Mouse (Mus musculus) right cerebral cortex, adult 18-20 months (tissue): ENCODE results near the gene St6gal1.

ENCODE experiments used
- DNase-seq: peaks from one replicate; pipeline ENCODE4 v3.0.0; 2022; ENCODE audit warnings: mixed read lengths

The St6gal1 gene

DNA sequence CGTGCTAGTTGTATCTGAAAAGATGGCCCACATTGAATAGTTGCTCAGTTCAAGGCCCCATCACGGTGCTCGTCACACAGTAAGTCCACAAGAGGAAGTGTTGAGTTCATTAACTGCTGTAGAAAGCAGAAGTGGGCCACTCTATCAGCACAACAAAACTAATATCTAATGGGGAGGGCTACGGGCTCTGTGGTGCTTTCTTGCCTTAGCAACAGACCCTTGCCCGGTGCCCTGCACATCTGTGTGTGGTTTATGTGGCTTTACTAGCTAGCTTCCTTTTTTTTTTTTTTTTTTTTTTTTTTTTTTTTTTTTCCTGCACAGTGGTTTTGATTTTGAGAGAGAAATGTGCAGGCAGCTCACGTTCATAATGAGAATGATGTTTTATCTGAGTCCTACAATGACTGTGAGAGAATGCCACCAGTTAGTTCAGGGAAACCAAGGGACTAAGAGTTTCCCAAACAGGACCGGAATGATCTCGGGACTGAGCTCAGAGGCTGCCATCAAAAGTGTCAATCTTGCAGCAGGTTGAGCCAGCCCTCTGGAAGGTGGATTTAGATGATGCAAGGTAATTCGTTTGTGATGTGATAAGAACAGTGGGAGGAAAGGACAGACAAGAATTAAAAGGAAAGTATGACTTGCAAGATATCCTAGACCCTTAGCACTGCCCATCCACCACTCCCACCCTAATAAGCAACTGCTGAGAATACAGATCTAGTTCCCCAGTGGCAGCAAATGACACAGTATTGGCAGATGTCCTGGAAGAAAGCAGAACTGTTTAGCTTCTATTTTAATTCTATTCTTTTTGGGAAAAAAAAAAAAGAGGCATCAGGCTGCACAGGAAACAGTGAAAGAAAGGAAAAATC is 55.6 kb downstream of the St6gal1 start:
- DNase-seq: no peak

DNA sequence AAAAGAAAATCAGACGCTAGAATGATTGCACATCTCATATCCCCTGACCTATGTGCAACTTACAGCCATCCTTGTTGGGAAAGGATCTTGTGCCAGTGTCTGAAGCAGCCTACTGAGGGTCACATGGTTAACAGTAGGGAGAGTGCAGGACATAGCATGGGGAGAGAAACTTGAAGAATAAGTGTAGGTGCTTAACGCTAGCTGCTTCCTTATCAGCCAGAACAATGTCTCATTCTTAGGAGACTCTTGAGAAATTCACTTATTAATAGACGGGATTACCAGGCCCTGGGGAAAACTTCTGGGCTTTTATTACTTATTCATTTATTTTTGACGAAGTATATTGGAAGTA is 56.2 kb downstream of the St6gal1 start:
- no peak for DNase-seq

DNA sequence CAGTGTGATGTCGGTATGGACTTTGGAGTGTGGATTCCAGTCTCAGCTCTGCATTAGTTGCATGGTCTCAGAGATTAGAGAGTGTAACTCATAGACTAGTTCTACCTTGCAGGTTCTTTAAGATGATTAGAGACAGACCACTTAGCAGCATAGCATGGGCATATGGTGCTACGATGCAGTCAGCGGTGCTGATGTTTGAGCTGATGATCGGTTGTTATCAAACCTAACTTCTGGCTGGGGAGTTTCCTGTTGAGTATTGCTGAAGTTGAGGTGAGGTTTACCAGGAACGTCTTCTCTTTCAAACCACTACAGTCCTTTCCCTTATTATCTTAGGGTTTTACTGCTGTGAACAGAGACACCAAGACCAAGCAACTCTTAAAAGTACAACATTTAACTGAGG is 57.7 kb downstream of the St6gal1 start:
- no peak for DNase-seq

DNA sequence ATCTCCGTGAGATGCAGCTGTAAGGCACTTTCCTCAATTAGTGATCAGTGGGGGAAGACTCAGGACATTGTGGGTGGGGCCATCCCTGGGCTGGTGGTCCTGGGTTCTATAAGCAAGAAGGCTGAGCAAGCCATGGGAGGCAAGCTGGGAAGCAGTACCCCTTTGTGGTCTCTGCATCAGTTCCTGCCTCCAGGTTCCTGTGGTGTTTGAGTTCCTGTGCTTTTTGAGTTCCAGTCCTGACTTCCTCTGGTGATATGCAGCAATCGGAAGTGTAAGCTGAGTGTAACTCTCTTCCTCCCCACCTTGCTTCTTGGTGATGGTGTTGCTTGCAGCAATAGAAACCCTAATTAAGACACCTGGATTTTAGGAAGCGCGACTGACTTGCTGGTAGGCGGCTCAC is 58.4 kb downstream of the St6gal1 start:
- DNase-seq: no peak

DNA sequence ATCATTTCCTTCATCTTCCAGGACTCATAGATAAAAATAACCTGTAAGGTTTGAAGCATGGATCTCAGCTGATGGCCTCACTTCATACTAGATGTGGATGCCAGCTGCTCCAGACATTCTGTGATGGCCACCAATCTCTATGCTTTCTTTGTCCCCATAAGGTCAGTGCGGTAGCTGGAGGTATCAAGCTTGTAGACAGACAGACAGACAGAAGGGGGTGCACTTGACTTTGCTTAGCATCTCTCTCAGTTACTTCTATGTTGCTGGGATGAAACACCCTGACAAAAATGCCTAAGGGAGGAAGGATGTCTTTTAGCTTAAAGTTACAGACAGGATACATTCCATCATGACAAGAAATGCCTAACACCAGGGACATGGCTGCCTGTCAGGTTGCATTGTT is 59.1 kb downstream of the St6gal1 start:
- DNase-seq: no peak

DNA sequence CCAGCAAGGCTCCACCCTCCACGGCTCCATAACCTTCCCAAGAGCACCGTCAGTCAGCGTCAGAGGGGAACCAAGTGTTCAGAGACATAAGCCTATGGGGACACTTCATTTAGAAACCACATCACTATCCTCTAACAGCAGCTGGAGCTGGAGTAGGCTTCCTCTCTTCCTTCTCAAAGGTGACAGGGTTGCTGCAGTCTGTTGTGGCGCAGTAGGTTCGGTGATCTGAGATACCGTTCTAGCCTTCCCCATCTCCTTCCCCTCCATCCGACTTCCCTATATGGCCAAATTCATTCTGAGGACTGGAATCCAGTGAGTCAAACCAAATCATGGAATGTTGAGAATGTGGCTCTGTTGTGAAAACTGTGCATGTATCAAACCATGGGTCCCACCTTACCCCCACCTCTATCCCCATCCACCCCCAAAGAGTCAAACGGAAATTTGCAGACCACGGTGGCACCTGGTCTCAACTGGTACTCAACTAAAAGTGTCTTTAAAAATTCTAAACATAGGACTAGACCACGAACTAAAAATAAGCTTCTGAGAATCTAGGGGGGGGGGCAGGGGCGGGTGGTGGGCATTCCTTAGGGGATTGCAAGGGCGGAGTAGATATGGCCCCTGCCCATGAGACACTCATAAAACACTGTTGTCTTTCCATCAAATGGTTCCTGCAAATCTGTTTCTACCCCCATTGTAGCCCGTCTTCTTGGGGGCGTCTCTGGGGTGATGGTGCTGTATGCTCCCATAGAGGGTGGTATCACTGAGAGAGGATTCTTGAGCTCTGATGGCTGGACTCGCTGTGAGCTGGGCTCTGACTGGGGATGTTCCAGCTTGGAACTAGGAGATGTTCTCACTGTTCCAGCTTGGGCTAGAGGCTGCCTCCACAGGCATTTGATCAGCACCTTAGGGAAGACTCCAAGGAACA is 60.2 kb downstream of the St6gal1 start:
- DNase-seq: no peak

DNA sequence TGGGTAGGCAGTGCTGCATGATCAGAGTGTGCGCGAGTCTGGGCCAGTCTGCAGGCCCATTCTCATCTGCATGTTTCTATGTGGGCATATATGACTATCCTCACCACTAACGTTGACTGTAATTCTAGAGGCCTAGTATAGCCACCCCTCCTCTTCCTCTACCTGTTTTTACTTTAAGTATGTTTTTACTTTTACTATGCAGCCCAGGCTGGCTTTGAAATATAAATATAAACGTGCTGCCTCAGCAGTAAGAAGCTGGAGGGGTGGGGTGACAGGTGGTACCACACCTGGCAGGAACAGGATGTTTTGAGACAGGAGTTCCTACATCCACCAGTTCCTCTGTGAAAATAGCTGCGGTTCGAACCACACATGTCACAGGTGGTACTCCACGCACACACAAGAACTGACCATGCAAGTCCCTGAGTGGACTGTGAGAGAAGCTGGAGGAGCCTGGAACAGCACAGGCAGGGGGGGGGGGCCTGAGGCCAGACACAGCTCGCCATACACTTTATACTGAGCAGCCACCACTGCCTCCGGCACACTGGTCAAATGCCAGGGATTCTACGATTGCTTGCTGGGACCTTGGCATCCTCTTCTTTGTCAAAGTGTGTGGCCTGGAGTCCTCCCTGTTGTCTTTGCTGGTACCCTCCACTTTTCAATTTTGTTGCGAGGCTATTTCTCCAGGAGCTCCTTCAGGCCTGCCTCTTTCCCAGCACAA is 62.0 kb downstream of the St6gal1 start:
- DNase-seq: no peak

DNA sequence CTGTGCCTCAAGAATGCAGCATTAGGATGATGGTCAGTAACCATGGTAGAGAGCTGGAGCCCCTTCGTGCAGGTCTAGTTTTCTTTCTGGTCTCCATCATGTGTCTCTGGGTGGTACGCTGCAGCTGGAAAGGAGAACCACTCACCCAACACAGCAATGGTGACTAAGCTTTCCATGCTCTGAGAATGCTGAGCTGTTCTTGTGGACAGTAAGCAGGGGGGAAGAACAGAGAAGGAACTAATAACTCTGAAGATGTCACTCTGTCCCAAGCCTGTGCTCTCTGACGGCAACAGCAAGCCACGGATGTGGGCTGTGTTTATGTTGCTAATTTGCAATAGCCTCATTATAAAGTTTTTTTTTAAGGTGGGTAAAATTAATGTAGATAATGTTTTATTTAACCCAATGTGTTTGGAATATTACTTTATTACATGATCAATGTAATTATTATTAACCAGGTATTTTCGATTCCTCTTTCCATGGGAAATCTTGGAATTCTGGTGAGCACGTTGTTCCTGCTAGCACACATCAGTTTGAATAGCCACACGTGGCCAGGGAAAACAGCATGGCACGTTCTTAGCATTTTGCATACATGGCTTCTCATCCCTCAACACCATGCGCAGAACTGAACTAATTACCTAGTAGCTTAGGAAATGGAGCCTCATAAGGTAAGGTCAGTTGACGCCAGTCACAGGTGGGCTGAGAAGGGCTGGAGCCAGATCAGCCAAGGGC is 62.9 kb downstream of the St6gal1 start:
- no peak for DNase-seq

DNA sequence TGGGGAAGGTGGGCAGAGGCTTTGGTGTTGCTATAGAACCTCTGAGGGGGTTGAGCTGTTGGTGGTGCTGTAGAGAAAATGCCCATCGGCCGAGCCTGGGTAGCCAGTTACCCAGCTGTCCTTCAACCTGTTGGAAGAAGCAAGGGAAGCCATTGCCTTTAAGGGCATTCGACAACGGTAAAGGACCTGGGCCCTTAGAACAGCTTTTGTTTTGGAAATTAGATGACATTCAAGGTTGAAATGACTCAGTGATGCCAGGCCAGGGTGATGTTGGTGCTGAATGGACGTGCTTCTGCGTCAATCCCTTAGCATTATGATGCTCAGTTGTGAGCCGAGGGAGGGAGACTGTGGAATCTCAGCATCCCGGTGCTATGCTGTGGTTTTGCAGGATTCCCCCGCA is 63.6 kb downstream of the St6gal1 start:
- DNase-seq: no peak

DNA sequence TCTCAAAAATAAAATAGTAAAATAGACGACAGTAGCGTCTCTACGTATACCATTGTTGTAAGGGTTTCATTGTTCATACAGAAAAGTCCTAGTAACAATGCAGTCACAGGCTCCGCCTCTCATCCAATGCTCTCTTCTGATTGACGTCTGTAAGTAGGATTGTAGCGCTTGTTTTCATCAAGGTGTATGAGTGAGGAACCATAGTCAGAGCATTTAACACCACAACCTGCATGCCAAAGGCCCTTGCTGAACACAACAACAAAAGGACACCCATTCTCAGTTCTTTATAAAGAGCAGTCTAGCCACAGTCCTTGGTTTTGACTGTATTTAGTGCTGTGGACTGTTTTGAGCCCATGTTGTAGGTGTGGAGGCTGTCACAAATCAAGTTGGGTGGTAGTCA is 64.9 kb downstream of the St6gal1 start:
- DNase-seq: no peak

DNA sequence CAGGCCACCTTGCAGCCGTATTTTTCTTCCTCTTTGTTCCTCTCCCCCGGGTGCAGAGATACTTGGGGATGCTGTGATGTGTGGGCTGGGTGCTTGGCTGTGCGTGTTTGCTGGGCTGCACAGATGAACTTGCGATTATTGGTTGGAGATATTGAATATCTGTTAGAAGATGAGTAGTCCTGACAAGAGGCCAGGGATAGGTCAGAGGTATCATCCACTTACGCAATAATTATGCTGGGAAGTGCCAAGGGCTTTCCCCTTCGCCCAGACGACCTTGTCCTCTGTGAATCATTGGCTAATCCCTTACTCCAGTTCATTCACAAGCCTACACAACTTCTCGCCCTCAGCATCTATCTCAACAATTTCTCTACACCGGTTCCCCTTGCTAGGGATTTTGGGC is 65.6 kb downstream of the St6gal1 start:
- no peak for DNase-seq

DNA sequence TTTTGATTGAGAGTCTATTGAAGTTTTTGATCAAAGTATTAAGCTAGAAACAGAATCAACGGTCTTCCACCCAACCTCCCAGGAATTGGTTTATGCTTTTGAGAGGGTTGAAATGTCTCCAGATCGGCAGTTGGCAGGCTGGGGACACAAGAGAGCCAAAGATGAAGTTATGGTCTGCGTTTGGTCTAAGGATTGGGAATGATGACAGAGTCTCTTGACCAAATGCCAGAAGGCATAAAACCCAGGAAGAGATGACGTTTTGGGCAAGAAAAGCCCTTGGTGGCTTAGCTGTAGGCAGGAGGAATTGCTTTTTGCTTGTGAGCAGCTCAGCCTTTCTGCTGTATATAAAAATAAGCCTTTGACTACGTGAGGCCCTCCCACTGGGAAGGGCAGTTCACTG is 67.0 kb downstream of the St6gal1 start:
- DNase-seq: no peak

DNA sequence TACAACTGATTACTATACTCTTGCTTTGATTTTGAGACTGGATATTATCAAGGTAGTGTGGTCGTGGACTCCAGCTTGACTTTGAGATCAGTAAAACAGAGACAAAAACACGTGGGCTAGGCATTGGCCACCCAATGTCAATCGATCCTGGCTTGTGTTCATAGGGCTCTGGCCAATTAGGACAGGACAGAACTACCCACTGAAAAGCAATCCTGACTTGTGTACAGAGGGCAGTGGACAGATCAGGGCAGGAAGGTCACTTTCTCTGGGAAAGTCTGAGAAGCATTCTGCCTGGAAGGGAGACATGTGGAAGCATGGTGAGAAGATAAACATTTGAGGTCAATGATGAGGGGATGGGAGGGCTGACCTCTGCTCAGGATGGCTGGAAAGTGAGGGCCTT is 69.7 kb downstream of the St6gal1 start:
- DNase-seq: no peak

DNA sequence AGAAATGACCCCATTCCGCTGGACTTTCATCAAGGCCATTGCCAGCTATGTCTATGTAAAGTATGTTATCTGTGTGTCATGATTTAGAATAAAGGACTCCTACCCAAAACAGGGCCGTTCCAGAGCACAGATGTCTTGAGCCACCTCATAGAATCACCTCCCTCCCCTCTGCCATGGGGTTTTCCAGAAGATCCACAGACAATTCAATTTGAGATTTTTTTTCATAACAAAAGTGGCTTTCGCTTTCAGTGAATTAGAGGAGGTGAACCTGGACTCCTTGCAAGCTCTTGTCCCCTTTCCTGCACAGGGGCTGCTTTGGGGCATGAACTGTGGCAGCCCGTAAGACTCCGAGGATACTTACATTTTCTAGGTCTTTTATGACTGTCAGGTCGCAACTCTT is 70.2 kb downstream of the St6gal1 start:
- DNase-seq: no peak

DNA sequence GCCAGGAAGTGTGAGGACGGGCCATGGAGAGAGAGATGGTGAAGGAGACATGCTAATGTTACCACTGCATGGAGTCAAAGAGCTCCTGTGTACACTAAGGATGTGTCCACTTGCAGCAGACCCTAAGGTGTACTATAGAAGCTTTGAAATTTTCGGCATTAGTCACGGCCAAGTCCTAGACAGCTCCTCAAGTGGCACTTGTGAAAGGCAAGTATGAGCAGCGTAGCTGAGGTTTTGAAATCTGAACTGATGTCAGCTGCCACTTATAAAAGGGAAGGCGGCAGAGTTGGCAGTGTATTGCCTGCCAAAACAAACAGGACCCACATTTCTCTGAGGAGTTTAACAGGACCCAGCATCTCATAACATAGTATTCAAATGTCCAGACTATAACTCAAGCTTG is 71.2 kb downstream of the St6gal1 start:
- DNase-seq: no peak

DNA sequence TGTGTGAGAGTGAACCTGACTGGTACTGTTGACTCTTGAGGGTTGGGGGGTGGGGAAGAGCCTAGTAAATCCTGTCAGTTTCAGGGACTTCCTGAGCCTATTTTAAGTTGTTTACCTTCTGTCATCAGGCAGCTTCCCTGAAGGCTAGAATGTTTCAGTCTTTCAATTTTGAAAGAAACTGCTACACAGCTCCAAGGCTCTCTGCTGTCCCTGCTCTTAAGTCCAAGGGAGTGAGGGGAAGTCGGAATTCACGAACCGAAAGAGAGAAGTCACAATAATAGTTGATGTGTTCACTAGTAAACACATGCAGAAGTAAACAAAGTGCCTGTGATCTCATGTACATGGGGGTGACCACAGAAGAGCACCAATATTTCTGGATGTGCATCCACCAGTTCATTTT is 72.2 kb downstream of the St6gal1 start:
- DNase-seq: no peak

DNA sequence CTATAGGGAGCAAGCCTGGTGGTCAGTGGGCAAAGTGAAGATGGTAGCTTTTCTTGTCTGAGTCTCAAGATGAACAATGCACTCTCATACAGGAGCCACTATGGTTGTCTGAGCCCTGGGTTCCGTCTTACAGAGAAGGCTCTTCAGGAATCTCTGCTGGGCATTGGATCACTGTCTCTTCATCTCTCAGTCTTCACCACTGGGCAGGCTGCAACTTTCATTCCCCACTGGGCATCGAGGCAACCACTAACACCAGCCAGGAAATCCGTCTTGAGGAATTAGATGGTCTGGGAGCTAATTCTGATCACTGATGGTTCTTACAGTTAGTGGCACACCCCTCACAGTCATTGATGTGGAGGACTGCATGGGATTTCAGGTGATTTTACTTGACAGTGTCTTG is 73.9 kb downstream of the St6gal1 start:
- no peak for DNase-seq

DNA sequence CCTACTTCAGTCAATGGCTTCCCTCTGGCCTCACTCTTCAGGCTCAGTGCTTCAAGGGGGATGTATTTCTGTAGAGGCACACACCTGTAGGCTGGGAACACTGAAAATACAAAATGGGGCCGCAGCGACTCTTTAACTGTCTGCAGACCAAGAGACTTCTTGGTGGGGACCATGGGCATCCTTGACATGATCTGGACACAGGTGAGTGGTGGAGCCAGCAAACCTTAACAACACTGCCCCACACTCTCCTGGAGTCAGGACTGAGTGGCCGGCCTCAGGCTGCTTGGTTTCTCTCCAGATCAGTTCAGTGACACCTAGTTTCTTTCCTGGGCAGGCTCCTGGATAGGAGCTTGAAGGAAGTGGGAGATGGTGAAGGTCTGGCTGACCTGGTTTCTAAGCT is 74.4 kb downstream of the St6gal1 start:
- no peak for DNase-seq

DNA sequence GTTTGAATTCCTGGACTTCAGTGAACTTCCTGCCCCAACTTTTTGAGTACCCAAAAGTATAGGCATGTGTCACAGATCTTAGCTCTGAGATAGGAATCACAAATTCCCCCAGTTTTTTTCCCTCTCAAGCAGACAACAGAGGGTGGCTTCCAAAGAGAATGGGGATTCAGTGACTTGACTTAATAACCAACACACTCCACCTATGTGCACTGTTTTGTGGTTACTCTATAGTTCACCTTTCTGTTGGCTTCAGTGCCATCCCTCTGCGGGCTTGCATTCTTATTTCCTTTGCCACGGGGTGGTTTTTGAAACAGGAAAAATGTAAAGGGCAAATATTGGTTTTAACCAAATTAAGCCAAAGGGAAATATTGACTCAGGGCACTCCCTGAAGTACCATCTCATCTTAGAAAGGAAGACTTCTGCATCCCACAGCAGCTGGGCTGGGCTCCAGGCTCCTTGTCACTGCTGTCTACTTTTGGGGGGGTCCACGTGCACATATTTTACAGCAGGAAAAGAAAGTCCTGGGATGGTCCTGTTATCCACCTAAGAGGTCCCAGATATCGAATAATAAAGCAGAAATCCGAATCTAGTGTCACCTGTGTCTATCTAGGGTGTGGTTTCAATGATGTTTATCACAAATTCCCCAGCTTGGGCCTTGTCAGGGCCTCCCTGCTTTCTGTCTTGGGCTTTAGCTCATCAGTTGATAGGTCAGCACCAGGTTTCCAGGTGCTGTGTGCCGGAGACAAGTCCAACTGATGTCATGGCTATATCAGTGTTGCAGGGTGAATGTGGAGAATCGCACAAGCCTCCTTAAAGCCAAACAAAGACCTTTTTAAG is 75.6 kb downstream of the St6gal1 start:
- DNase-seq: no peak

DNA sequence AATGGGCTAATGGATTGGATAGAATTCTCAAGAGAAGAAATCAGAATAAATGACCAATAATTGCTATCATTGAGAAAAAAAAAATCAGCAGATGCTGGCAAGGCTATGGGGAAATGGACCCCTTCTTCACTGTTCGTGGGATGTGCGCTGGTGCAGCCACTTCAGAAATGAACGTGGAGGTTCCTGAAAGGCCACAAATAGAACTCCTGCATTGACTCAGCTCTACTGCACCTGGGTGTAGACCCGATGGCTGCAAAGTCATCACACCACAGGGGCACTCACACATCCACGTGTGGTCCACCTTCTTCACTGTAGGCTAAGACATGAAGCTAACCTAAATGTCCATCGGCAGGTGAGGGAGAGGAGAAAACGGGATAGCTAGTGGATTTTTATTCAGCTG is 77.2 kb downstream of the St6gal1 start:
- DNase-seq: no peak

DNA sequence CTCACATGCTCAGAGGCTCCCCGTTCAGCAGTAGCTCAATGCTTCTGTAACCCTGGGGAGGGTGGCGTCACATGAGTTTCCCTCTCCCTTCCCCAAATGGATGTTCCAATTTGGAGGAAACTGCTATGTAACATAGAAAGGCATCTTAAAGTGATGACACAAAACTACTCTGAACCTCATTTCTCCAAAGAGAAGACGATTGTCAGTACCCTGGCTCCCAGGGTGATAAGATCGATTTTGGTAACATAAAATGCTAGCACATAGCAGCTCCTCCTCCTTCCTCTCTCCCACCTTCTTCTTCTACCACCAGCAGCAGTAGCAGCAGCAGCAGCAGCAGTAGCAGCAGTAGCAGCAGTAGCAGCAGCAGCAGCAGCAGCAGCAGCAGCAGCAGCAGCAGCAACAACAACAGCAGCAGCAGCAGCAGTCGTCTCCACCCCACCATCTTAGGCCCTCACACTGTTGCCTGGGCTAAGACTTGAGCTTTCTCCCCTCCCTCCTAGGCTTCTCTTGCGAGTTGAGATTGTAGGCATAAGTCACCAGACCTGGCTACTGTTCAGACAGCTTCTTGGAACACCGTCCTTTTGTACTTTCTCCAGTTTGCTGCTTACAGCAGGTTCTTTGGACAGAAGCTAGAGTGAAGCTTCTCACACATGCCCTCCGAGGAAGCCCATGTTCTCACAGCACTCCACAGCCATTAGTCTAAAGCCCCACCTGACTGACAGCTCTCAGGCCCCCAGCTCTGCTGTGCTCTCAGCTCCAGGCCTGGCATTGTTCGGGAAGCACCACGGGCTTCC is 81.5 kb downstream of the St6gal1 start:
- no peak for DNase-seq
